Mouse (Mus musculus) neural tube, embryonic 12.5 days (tissue): ENCODE data around the gene Tifa. TPM values are rescaled to one million over a fixed set of nuclear protein-coding genes. Genes with fewer than 3 reads are reported as not detected.
"Not testable (repeated sequence)": the region's sequence is repeated elsewhere in the genome, so short reads cannot be mapped to it uniquely, and the experiment has no call there.

Experiments used
- ATAC-seq: fragments of 200-750 bp; cut with Nextera tagmentation; 2 replicates; pipeline ENCODE4 v1.8.0; 2017; ENCODE audit warnings: low read depth, mild to moderate bottlenecking, moderate TSS enrichment, moderate library complexity; ENCODE audit not compliant: low FRiP score
- H3K27ac ChIP-seq: fragments of 300-500 bp; sonication (generic); 2 replicates; pipeline ENCODE4 v1.5.1; 2016
- H3K27me3 ChIP-seq: fragments of 300-500 bp; sonication (generic); replicated peaks from 2 replicates; pipeline ENCODE4 v1.6.1; 2016; ENCODE audit warnings: mild to moderate bottlenecking
- H3K36me3 ChIP-seq: fragments of 300-500 bp; sonication (generic); 2 replicates; pipeline ENCODE4 v1.6.1; 2016; ENCODE audit warnings: mild to moderate bottlenecking
- H3K4me1 ChIP-seq: fragments of 300-500 bp; sonication (generic); 2 replicates; pipeline ENCODE4 v1.6.1; 2016
- H3K4me2 ChIP-seq: fragments of 300-500 bp; sonication (generic); replicated peaks from 2 replicates; pipeline ENCODE4 v1.6.1; 2016; ENCODE audit warnings: mild to moderate bottlenecking
- H3K4me3 ChIP-seq: fragments of 300-500 bp; sonication (generic); 2 replicates; pipeline ENCODE4 v1.5.1; 2016
- H3K9ac ChIP-seq: fragments of 300-500 bp; sonication (generic); 2 replicates; pipeline ENCODE4 v1.6.1; 2016; ENCODE audit warnings: mild to moderate bottlenecking
- H3K9me3 ChIP-seq: fragments of 300-500 bp; sonication (generic); 2 replicates; pipeline ENCODE4 v1.6.1; 2016; ENCODE audit warnings: mild to moderate bottlenecking
- WGBS: fragments of 180-500 bp; shearing (Covaris S2); methylation state at CpG from one replicate; pipeline ENCODE4 v1.1.7; 2016; 5-methylcytosine and 5-hydroxymethylcytosine counted together
- polyA plus RNA-seq: library from polyadenylated mRNA; unstranded; fragments of >200 nt; fragmentation: Nextera tagmentation; extraction: Ambion mirVana; gene quantifications from 2 replicates; pipeline ENCODE4 v1.2.1, GENCODE M21; 2016

The Tifa gene
- polyA plus RNA-seq, 1 experiment from 2014 or later = 3.0 TPM

- H3K4me1 ChIP-seq = peaks cover 10% of the 10 kb centered on the region
- H3K27me3 ChIP-seq = peaks cover 20% of the 10 kb centered on the region
- H3K4me3 ChIP-seq = no peak overlapping the region
- no peaks in the 10 kb centered on the region for H3K9me3 ChIP-seq
- ATAC-seq = no peak
- no peak overlapping the region for H3K27ac ChIP-seq
- no peak overlapping the region for H3K9ac ChIP-seq
- WGBS = 60% methylated on average over 8 of the region's 8 CpGs
- no peaks in the 10 kb centered on the region for H3K36me3 ChIP-seq
- no peak overlapping the region for H3K4me2 ChIP-seq
Observed at GRCm38 (mm10) chr3:127762403-127762802, 27.2 kb upstream of the Tifa start.

GRCm38 (mm10) chr3:127763076-127763612 is 26.5 kb upstream of the Tifa start:
- WGBS = 27% methylated on average over 7 of the region's 7 CpGs
- ATAC-seq = no peak

GRCm38 (mm10) chr3:127764541-127764940 is 25.1 kb upstream of the Tifa start:
- 59% methylated on average over 5 of the region's 5 CpGs for WGBS
- no peak overlapping the region for H3K4me3 ChIP-seq
- no peak for ATAC-seq
- no peaks in the 10 kb centered on the region for H3K9me3 ChIP-seq
- H3K4me1 ChIP-seq = no peaks in the 10 kb centered on the region
- H3K9ac ChIP-seq = no peak overlapping the region
- H3K27me3 ChIP-seq = peaks cover 12% of the 10 kb centered on the region
- H3K27ac ChIP-seq = no peak overlapping the region
- no peaks in the 10 kb centered on the region for H3K36me3 ChIP-seq
- no peak overlapping the region for H3K4me2 ChIP-seq

More at GRCm38 (mm10) chr3:127763076-127763612, 26.5 kb upstream of the Tifa start:
- Histone ChIP-seq H3K9me3 (no peaks in the 10 kb centered on the region), H3K4me2 (no peak overlapping the region), H3K27me3 (peaks cover 14% of the 10 kb centered on the region), H3K9ac (no peak overlapping the region), H3K36me3 (no peaks in the 10 kb centered on the region), H3K4me1 (peaks cover 9% of the 10 kb centered on the region), H3K4me3 (no peak overlapping the region), H3K27ac (no peak overlapping the region)

- Histone ChIP-seq H3K4me3 (no peak overlapping the region), H3K9ac (no peak overlapping the region), H3K27ac (no peak overlapping the region), H3K4me2 (no peak overlapping the region), H3K27me3 (peaks cover 6% of the 10 kb centered on the region; the same call in 1 of the 2 replicates), H3K4me1 (no peaks in the 10 kb centered on the region), H3K9me3 (no peaks in the 10 kb centered on the region), H3K36me3 (no peaks in the 10 kb centered on the region)
- no peak for ATAC-seq
- WGBS = 75% methylated on average over 3 of the region's 3 CpGs
Observed at GRCm38 (mm10) chr3:127765971-127766370, 23.6 kb upstream of the Tifa start.

- no peak overlapping the region for H3K9ac ChIP-seq
- WGBS = 87% methylated on average over 11 of the region's 11 CpGs
- no peaks in the 10 kb centered on the region for H3K9me3 ChIP-seq
- no peaks in the 10 kb centered on the region for H3K36me3 ChIP-seq
- H3K27ac ChIP-seq = no peak overlapping the region
- H3K4me3 ChIP-seq = no peak overlapping the region
- H3K4me2 ChIP-seq = no peak overlapping the region
- ATAC-seq = no peak
- no peaks in the 10 kb centered on the region for H3K27me3 ChIP-seq
- H3K4me1 ChIP-seq = no peaks in the 10 kb centered on the region
Observed at GRCm38 (mm10) chr3:127769146-127769545, 20.5 kb upstream of the Tifa start.

- no peak for ATAC-seq
- 2% methylated on average over 24 of the region's 24 CpGs for WGBS
Observed at GRCm38 (mm10) chr3:127780021-127780644, 9.5 kb upstream of the Tifa start, which contains the start of gene Alpk1. Gene Alpk1 (minus strand): TSS chr3:127780527.

GRCm38 (mm10) chr3:127780921-127781320 is 8.7 kb upstream of the Tifa start:
- H3K27ac ChIP-seq = no peak overlapping the region
- H3K4me2 ChIP-seq = no peak overlapping the region
- H3K36me3 ChIP-seq = no peaks in the 10 kb centered on the region
- 94% methylated on average over 9 of the region's 9 CpGs for WGBS
- no peaks in the 10 kb centered on the region for H3K27me3 ChIP-seq
- no peaks in the 10 kb centered on the region for H3K9me3 ChIP-seq
- no peak overlapping the region for H3K9ac ChIP-seq
- no peaks in the 10 kb centered on the region for H3K4me1 ChIP-seq
- no peak overlapping the region for H3K4me3 ChIP-seq
- no peak for ATAC-seq

More at GRCm38 (mm10) chr3:127780021-127780644, 9.5 kb upstream of the Tifa start, which contains the start of gene Alpk1:
- Histone ChIP-seq H3K27me3 (no peaks in the 10 kb centered on the region), H3K4me1 (no peaks in the 10 kb centered on the region), H3K9ac (peak within 1 kb of the TSS; percentile 27; the same call in 1 of the 2 replicates), H3K4me2 (peak within 1 kb of the TSS; percentile 62), H3K36me3 (no peaks in the 10 kb centered on the region), H3K27ac (no peak within 1 kb of the TSS), H3K9me3 (no peaks in the 10 kb centered on the region), H3K4me3 (peak within 1 kb of the TSS; percentile 33)

GRCm38 (mm10) chr3:127782921-127783320 is 6.7 kb upstream of the Tifa start:
- Histone ChIP-seq H3K4me3 (no peak overlapping the region), H3K4me2 (no peak overlapping the region), H3K36me3 (no peaks in the 10 kb centered on the region), H3K9ac (no peak overlapping the region), H3K9me3 (no peaks in the 10 kb centered on the region), H3K27me3 (peaks cover 5% of the 10 kb centered on the region), H3K4me1 (no peaks in the 10 kb centered on the region), H3K27ac (no peak overlapping the region)
- WGBS = 90% methylated on average over 6 of the region's 6 CpGs
- no peak for ATAC-seq

GRCm38 (mm10) chr3:127783680-127784079 is 5.9 kb upstream of the Tifa start:
- not testable (repeated sequence) for H3K4me2 ChIP-seq, H3K36me3 ChIP-seq, H3K9ac ChIP-seq, ATAC-seq, H3K4me3 ChIP-seq, H3K27ac ChIP-seq, H3K9me3 ChIP-seq, H3K4me1 ChIP-seq
- WGBS = 94% methylated on average over 8 of the region's 8 CpGs
- H3K27me3 ChIP-seq = peaks cover 13% of the 10 kb centered on the region

- Histone ChIP-seq H3K27ac (no peak overlapping the region), H3K4me1 (peaks cover 17% of the 10 kb centered on the region), H3K9ac (no peak overlapping the region), H3K4me2 (no peak overlapping the region), H3K4me3 (no peak overlapping the region), H3K27me3 (peaks cover 36% of the 10 kb centered on the region), H3K36me3 (no peaks in the 10 kb centered on the region), H3K9me3 (no peaks in the 10 kb centered on the region)
- ATAC-seq = no peak
Observed at GRCm38 (mm10) chr3:127787032-127787431, 2.6 kb upstream of the Tifa start.

- Histone ChIP-seq H3K4me1 (peaks cover 17% of the 10 kb centered on the region), H3K9ac (no peak overlapping the region), H3K27ac (no peak overlapping the region), H3K9me3 (no peaks in the 10 kb centered on the region), H3K27me3 (peaks cover 42% of the 10 kb centered on the region), H3K4me2 (no peak overlapping the region), H3K4me3 (no peak overlapping the region), H3K36me3 (no peaks in the 10 kb centered on the region)
- no peak for ATAC-seq
- WGBS = 56% methylated on average over 7 of the region's 7 CpGs
Observed at GRCm38 (mm10) chr3:127788038-127788437, 1.6 kb upstream of the Tifa start.

GRCm38 (mm10) chr3:127788919-127789318 is 686 bp upstream of the Tifa start:
- WGBS = 10% methylated on average over 8 of the region's 8 CpGs
- Histone ChIP-seq H3K4me3 (0 out of 2 replicates have a peak overlapping the region, but pooled peaks have one; percentile 55), H3K27ac (no peak overlapping the region), H3K4me2 (peak overlapping the region; percentile 98), H3K4me1 (peaks cover 17% of the 10 kb centered on the region), H3K9ac (no peak overlapping the region), H3K36me3 (no peaks in the 10 kb centered on the region), H3K27me3 (peaks cover 42% of the 10 kb centered on the region), H3K9me3 (no peaks in the 10 kb centered on the region)
- no peak for ATAC-seq
